Mouse (Mus musculus) heart, embryonic 10.5 days (tissue): ENCODE results near the gene Ehbp1. TPM values are rescaled to one million over a fixed set of nuclear protein-coding genes. Genes with fewer than 3 reads are reported as not detected.

Experiments
- DNase-seq: peaks from one replicate; pipeline ENCODE4 v3.0.0-alpha.2; 2017; ENCODE audit warnings: low spot score
- H3K27ac ChIP-seq: fragments of 300-500 bp; sonication (generic); 2 replicates; pipeline ENCODE4 v1.5.1; 2016; ENCODE audit warnings: mild to moderate bottlenecking
- H3K27me3 ChIP-seq: fragments of 300-500 bp; sonication (generic); 2 replicates; pipeline ENCODE4 v1.6.1; 2016; ENCODE audit warnings: mild to moderate bottlenecking; ENCODE audit not compliant: poor library complexity, insufficient read depth, severe bottlenecking
- H3K36me3 ChIP-seq: fragments of 300-500 bp; sonication (generic); 2 replicates; pipeline ENCODE4 v1.6.1; 2016; ENCODE audit warnings: mild to moderate bottlenecking, moderate library complexity
- H3K4me1 ChIP-seq: fragments of 300-500 bp; sonication (generic); 2 replicates; pipeline ENCODE4 v1.6.1; 2016; ENCODE audit warnings: mild to moderate bottlenecking
- H3K4me3 ChIP-seq: fragments of 300-500 bp; sonication (generic); 2 replicates; pipeline ENCODE4 v1.5.1; 2016; ENCODE audit warnings: mild to moderate bottlenecking, moderate library complexity
- H3K9me3 ChIP-seq: fragments of 300-500 bp; sonication (generic); 2 replicates; pipeline ENCODE4 v1.6.1; 2016; ENCODE audit warnings: mild to moderate bottlenecking, moderate library complexity
- WGBS: fragments of 180-500 bp; shearing (Covaris S2); methylation state at CpG from one replicate; pipeline ENCODE4 v1.1.7; 2016; 5-methylcytosine and 5-hydroxymethylcytosine counted together
- polyA plus RNA-seq: library from polyadenylated mRNA; unstranded; fragments of >200 nt; fragmentation: Nextera tagmentation; extraction: Ambion mirVana; gene quantifications from 2 replicates; pipeline ENCODE4 v1.2.1, GENCODE M21; 2016

The Ehbp1 gene
- polyA plus RNA-seq, 1 experiment from 2014 or later = 10.6 TPM

DNA sequence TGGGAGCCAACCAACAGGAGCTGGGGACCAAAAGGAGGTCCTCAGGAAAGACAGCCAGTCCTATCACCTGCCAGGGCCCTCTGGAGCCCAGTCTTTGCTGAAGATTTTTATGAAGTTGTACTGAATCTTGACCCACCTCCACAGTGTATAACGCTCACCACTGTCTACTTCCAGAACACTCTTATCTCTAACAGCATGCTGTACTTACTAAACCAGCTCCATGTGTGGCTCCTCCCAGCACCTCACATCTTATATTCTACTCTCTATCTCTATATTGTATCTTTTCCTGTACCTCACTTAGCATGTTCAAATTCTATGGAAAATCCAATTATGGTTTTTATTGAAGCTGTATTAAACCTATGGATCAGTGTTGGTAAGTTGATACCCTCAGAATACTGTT is 163.5 kb downstream of the Ehbp1 start:
- Histone ChIP-seq H3K27ac (no peak overlapping the region), H3K4me1 (no peaks in the 10 kb centered on the region), H3K36me3 (no peaks in the 10 kb centered on the region), H3K9me3 (no peaks in the 10 kb centered on the region), H3K27me3 (no peaks in the 10 kb centered on the region), H3K4me3 (no peak overlapping the region)
- no peak for DNase-seq
- 50% methylated on average over 1 of the region's 1 CpGs for WGBS

DNA sequence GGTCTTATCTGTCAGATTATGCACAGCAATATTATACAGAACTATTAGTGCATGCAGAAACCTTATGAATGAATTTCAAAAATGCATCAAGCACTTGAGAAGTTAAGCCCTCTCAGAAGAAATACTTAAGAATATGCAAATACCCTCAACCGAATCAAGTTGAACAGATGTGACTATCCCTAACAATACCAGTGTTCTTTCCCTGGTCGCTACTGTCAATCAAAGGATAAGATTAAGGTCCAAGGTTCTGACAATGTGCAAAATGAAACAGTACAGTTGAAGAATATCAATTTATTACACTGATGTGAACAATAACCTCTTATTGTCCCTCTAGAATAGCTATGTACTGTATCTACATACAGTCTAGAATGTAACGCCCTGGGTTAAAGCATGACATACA is 167.8 kb downstream of the Ehbp1 start:
- H3K9me3 ChIP-seq = no peaks in the 10 kb centered on the region
- no peaks in the 10 kb centered on the region for H3K27me3 ChIP-seq
- 82% methylated on average over 3 of the region's 3 CpGs for WGBS
- no peak for DNase-seq
- no peak overlapping the region for H3K27ac ChIP-seq
- no peak overlapping the region for H3K4me3 ChIP-seq
- H3K4me1 ChIP-seq = peaks cover 13% of the 10 kb centered on the region
- H3K36me3 ChIP-seq = no peaks in the 10 kb centered on the region; the same call in 1 of the 2 replicates

DNA sequence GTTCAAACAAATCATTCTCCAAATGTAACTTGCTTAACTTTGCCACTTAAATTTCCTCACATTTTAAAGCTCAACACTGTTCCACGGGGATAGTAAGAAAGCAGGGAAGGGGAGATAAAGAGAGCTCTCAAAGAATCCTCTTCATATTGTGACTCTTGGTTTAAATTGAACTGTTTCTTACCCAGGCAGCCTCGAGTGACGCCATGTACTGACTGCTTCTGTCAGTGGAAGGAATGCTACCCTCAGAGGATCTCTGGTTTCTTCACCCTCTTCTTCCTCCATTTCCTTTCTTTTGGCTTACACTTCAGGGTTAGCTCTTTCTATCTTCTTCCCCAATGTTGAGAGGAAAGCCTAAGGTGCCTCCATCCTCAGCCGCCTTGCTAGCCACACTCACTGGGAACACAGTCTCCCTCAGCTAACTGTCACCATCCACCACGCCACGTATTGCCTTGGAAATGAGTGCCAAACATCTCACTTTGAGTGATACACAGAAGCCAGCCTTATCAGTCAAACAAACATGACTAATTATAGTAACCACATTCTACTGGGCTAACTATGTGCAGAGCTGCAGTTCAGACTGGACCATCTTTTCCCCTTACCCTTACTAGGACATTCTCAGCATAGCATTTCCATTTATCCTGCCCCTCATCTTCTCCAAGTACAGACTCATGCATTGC is 171.0 kb downstream of the Ehbp1 start:
- no peaks in the 10 kb centered on the region for H3K27me3 ChIP-seq
- no peak for DNase-seq
- peak overlapping the region; percentile 39 for H3K4me3 ChIP-seq
- peaks cover 13% of the 10 kb centered on the region for H3K4me1 ChIP-seq
- WGBS = 41% methylated on average over 6 of the region's 6 CpGs
- peak overlapping the region; percentile 81 for H3K27ac ChIP-seq
- peaks cover 7% of the 10 kb centered on the region for H3K36me3 ChIP-seq
- no peaks in the 10 kb centered on the region for H3K9me3 ChIP-seq

DNA sequence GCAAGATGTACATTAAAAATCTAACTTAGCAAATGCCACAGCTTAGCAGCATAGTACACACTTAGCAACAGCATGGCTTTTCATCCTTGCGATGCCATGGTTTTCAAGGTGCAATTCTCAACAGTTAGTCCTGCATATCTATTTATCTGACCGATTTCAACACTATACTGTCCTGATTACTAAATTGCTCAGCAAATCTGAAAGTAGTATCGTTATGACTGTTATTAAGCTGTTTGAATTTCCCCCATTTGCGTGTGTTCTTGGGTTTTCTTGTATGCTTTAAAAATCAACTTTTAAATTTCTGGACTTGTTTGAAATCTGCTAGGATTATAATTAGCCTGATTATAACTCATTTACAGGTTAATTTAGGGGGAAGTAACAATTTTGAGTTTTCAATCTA is 184.2 kb downstream of the Ehbp1 start:
- 88% methylated on average over 4 of the region's 4 CpGs for WGBS
- H3K4me3 ChIP-seq = no peak overlapping the region
- DNase-seq = no peak
- no peak overlapping the region for H3K27ac ChIP-seq
- H3K36me3 ChIP-seq = no peaks in the 10 kb centered on the region
- H3K9me3 ChIP-seq = no peaks in the 10 kb centered on the region
- no peaks in the 10 kb centered on the region for H3K27me3 ChIP-seq
- H3K4me1 ChIP-seq = peaks cover 23% of the 10 kb centered on the region

DNA sequence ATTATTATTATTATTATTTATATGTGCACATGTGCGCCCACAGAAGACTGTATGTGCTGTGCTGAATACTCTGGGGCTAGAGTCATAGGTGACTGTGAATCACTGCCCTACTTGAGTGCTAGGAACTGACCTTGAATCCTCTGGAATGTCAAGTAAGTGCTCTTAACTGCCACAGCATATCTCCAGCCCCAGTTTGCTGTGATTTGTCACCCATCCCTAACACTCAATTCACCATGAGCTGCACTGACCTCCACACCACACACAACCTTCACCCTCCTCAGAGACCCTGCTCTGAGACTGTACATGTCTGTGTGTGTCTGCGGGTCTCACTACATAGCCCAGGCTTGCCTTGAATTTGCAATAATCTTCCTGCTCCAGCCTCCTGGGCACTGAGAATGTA is 185.9 kb downstream of the Ehbp1 start:
- peak; percentile 79 for DNase-seq
- Histone ChIP-seq H3K9me3 (no peaks in the 10 kb centered on the region), H3K36me3 (no peaks in the 10 kb centered on the region), H3K27me3 (no peaks in the 10 kb centered on the region), H3K27ac (peak overlapping the region; percentile 77), H3K4me1 (peaks cover 23% of the 10 kb centered on the region), H3K4me3 (no peak overlapping the region)
- WGBS = 67% methylated on average over 2 of the region's 2 CpGs

DNA sequence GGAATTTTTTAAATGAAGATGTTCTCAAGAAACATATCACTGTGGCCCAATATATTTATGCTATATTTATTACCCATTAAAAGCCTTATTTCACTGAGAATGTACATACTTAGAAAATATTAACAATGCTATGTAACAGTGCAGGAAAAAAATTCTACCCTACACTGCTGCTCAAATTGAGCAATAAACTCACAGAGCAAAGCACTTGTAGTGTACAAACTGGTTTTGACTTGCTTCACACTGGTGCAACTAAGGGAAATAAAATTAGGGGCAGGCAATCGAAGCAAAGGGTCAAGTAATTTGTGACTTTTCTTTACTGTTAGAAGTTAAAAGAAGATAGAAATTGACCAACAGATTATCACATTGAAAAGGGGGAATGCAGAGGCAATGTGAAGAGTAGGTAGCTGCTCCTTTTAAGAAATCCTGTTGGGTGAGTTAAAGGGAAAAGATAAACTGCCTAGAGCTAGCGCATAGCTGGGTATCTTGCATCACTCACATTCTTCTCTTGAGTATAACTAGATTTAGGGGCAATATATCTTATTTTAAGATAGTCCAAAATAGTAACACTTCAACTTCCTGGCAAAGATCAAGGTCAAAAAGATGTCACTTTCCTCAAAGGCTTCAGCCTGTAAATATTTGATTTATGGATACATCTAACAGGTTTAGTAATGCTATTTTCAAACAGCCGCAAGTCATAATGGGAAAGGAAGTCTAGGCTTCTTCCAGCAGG is 186.6 kb downstream of the Ehbp1 start:
- Histone ChIP-seq H3K4me3 (no peak overlapping the region), H3K4me1 (peaks cover 23% of the 10 kb centered on the region), H3K27me3 (no peaks in the 10 kb centered on the region), H3K36me3 (no peaks in the 10 kb centered on the region), H3K27ac (peak overlapping the region; percentile 77), H3K9me3 (no peaks in the 10 kb centered on the region)
- 58% methylated on average over 3 of the region's 3 CpGs for WGBS
- no peak for DNase-seq

DNA sequence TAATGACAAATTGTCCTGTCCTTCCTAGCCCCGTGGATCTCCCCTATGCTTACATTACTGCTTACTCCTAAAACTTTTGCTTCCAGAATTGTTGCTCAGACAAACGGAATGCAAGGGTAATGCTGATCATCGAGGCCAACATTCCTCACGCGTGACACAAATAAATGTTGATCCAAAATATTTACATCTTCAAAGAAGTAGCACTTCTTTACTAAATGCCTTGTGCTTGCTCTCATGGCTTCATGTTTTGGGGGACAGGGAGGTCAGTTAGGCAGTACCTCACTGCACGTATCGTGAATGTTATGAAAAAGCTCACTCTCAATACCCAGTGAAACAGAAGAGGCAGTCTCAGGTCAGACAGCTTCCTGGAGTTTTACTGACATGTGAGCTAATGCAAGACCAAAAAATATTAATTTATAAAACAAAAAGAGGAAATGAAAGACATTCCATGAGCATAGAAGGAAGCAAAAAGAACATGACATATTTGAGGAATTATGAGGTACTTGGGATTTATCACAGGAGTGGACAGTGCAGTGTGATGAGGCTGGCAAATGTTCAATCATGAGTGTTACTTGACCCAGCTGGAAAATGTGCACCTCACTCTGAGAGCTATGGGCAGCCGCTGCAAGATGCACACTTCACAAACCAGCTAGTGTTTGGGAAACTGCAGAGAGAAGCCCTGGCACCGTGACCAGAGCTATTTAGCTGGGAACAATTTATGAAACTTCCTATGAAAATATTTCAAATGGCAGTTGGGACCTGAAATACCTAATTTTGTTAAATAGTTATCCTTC is 187.4 kb downstream of the Ehbp1 start:
- DNase-seq = no peak
- peaks cover 23% of the 10 kb centered on the region for H3K4me1 ChIP-seq
- H3K9me3 ChIP-seq = no peaks in the 10 kb centered on the region
- peak overlapping the region; percentile 68; the same call in 1 of the 2 replicates for H3K27ac ChIP-seq
- H3K36me3 ChIP-seq = peaks cover 3% of the 10 kb centered on the region; the same call in 1 of the 2 replicates
- H3K27me3 ChIP-seq = no peaks in the 10 kb centered on the region
- H3K4me3 ChIP-seq = no peak overlapping the region
- 70% methylated on average over 9 of the region's 9 CpGs for WGBS

DNA sequence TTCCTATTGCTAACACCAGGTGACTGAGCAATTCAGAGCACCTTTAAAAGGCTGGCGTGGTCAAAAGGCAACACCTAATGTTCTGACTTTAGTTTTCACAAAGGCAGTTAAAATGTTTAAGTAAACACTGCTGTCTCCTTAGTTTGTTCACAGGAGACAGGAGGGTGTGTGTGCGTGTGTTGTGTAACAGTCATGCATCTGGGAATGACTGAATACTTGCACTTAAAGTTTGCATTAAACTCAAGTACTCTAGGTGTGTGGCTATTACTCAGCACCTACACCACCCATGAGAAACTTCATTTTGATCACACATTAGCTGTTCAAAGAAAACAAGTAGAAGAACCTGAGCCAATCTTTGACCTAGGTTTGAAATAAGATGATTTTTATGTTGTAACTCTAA is 201.4 kb downstream of the Ehbp1 start:
- WGBS = 81% methylated on average over 2 of the region's 2 CpGs
- peaks cover 7% of the 10 kb centered on the region; the same call in 1 of the 2 replicates for H3K4me1 ChIP-seq
- no peak overlapping the region for H3K27ac ChIP-seq
- no peaks in the 10 kb centered on the region for H3K27me3 ChIP-seq
- no peaks in the 10 kb centered on the region for H3K36me3 ChIP-seq
- DNase-seq = no peak
- no peak overlapping the region for H3K4me3 ChIP-seq
- H3K9me3 ChIP-seq = no peaks in the 10 kb centered on the region

DNA sequence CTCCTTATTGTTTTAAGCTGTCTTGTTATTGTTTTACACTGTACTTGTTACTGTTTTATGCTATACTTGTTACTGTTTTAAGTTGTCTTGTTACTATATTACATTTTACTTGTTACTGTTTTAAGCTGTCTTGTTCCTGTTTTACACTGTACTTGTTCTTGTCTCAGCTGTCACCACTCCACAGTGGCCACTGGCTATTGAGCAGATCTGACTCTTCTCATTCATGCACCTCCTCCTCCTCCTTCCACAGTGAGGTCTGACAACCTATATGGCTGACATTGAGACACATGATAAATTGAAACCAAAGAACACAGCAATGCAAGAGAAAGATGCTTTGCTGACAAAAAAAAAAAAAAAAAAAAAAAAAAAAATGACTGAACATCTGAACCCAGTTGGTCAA is 203.6 kb downstream of the Ehbp1 start:
- Histone ChIP-seq H3K27me3 (no peaks in the 10 kb centered on the region), H3K36me3 (no peaks in the 10 kb centered on the region), H3K27ac (peak overlapping the region; percentile 62; the same call in 1 of the 2 replicates), H3K4me1 (peaks cover 7% of the 10 kb centered on the region; the same call in 1 of the 2 replicates), H3K4me3 (no peak overlapping the region), H3K9me3 (no peaks in the 10 kb centered on the region)
- DNase-seq = no peak

DNA sequence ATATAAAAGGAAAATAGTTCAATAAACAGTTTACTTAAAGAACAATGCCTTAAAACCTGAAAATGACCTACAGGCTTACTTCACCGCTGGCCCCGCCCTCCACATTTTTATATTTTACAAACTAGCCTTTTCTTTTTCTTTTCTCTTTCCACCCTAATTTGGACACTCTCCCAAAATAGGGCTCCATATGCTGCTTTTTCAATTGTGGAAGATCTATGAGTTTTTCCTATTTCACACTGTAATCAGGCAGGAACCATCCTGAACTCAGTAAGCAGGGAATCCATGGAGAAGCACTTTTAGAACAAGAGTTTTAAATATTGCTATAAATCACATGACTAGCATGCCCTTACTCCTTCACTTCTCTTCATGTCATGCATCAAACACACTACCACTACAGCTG is 216.9 kb downstream of the Ehbp1 start:
- no peaks in the 10 kb centered on the region for H3K4me1 ChIP-seq
- H3K36me3 ChIP-seq = no peaks in the 10 kb centered on the region
- H3K4me3 ChIP-seq = no peak overlapping the region
- no peaks in the 10 kb centered on the region for H3K27me3 ChIP-seq
- WGBS = 99% methylated on average over 2 of the region's 2 CpGs
- no peak for DNase-seq
- no peak overlapping the region for H3K27ac ChIP-seq
- H3K9me3 ChIP-seq = no peaks in the 10 kb centered on the region

DNA sequence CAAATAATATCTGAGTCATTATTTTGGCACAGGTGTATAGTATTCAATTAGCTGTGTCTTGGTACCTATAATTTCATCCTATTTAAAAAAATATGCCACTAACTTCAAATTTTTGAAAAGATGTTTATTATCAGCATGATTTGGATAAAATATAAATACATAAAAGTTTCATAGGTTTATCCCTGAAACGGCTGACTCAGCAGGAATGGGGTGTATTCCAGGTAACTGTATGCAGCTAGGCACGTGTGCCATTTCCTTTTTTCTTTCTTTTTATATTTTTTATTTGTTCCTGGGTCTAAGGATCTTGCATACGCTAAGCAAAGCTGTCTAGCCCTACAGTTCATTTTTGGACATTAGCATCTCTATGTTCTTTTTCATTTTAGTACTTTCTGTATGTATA is 223.2 kb downstream of the Ehbp1 start:
- no peak overlapping the region for H3K27ac ChIP-seq

DNA sequence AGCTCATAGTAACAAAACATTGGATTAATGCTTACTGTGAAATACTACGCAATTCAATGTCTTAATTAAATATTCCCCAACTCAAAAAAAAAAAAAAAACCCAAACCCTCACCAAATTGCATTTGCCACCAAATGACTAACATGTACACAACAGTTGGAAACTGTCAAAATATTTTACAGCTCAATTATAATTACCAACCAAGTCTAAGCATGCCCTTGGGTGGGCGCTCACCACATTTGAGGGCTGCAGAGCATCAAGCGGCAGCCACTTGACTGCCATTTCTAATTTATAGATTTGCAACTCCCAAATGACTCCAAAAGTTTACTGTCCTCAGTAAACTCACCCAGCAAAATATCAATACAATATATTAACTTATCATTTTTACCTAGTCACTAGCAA is 229.9 kb downstream of the Ehbp1 start:
- Histone ChIP-seq H3K27me3 (no peaks in the 10 kb centered on the region), H3K9me3 (no peaks in the 10 kb centered on the region), H3K4me1 (no peaks in the 10 kb centered on the region), H3K4me3 (no peak overlapping the region), H3K27ac (no peak overlapping the region), H3K36me3 (no peaks in the 10 kb centered on the region)
- 97% methylated on average over 3 of the region's 3 CpGs for WGBS
- no peak for DNase-seq

More for the DNA sequence above, 223.2 kb downstream of the Ehbp1 start:
- WGBS = 81% methylated on average over 3 of the region's 3 CpGs
- no peaks in the 10 kb centered on the region for H3K36me3 ChIP-seq
- DNase-seq = no peak
- no peaks in the 10 kb centered on the region for H3K4me1 ChIP-seq
- H3K9me3 ChIP-seq = no peaks in the 10 kb centered on the region
- no peak overlapping the region for H3K4me3 ChIP-seq
- no peaks in the 10 kb centered on the region for H3K27me3 ChIP-seq

DNA sequence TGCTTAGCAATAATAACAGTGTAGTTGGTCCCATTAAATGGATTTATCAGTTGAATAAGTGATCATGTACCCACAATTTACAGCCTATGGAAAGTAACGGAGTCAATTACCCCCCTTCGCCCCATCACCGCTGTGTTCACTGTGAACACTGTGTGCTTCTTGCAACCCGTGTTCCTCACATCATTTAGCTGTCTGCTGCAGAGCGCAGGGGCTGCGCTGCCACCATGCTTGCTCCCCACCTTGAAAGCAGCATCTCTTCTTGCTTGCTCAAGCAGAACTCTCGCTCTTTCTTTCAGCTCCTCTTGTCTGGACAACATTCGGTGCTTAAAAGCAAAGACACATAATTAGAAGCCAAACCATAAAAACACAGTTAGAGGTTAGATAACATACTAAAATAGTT is 252.7 kb downstream of the Ehbp1 start:
- Histone ChIP-seq H3K4me3 (no peak overlapping the region), H3K4me1 (no peaks in the 10 kb centered on the region), H3K36me3 (peaks cover 7% of the 10 kb centered on the region; the same call in 1 of the 2 replicates), H3K27ac (no peak overlapping the region), H3K9me3 (no peaks in the 10 kb centered on the region), H3K27me3 (no peaks in the 10 kb centered on the region)
- no peak for DNase-seq
- 93% methylated on average over 8 of the region's 8 CpGs for WGBS
